21 mouse cellular contexts compared by ENCODE assay signal in genomic region chr7:96905422-96905821, GRCm38 (mm10).
"Had no signal": no experiment of that assay in that cellular context is flagged by ENCODE, and none has a peak within 500 bp of the region (broad histone marks: within the 10 kb centered on the region; RNA-seq: fewer than 3 reads in every experiment).

No protein-coding gene starts in this region.

- H3K36me3 ChIP-seq: heart, embryonic 12.5 days; intestine, embryonic 15.5 days; liver, embryonic 13.5 days; liver, embryonic 15.5 days had no signal

- H3K4me1 ChIP-seq: intestine, embryonic 15.5 days; liver, embryonic 15.5 days had no signal

- H3K9me3 ChIP-seq: heart, embryonic 10.5 days; heart, embryonic 12.5 days; intestine, embryonic 15.5 days; limb, embryonic 10.5 days; limb, embryonic 12.5 days; liver, embryonic 13.5 days; liver, embryonic 15.5 days had no signal

- H3K4me3 ChIP-seq: gastrocnemius, adult 2 months; heart, adult 2 months; heart, embryonic 10.5 days; heart, embryonic 12.5 days; intestine, embryonic 15.5 days; layer of hippocampus, adult 2 months; limb, embryonic 10.5 days; limb, embryonic 12.5 days; liver, embryonic 13.5 days; liver, embryonic 15.5 days had no signal

- H3K27me3 ChIP-seq: intestine, embryonic 15.5 days; limb, embryonic 12.5 days; liver, embryonic 13.5 days; liver, embryonic 15.5 days had no signal

- DNase-seq: gastrocnemius, adult 2 months; gastrocnemius, postnatal 10 days; gastrocnemius, postnatal 25 days; heart, adult 2 months; heart, postnatal 10 days; heart, postnatal 4 days; kidney, adult 18-20 months; kidney, adult 8-10 months; kidney, postnatal 10 days; kidney, postnatal 25 days; kidney, postnatal 4 days; layer of hippocampus, postnatal 36 days; liver; liver, embryonic 13.5 days had no signal
